Mouse (Mus musculus) neural tube, postnatal 0 days (tissue): ENCODE data around the gene Olfr6. TPM values are rescaled to one million over a fixed set of nuclear protein-coding genes. Genes with fewer than 3 reads are reported as not detected.

Source experiments
- polyA plus RNA-seq: library from polyadenylated mRNA; unstranded; fragments of >200 nt; fragmentation: Nextera tagmentation; extraction: Ambion mirVana; gene quantifications from 2 replicates; pipeline ENCODE4 v1.2.1, GENCODE M21; 2015

The Olfr6 gene
- polyA plus RNA-seq: not detected in 2 replicates

GRCm38 (mm10) chr7:106963837-106964236 is at the start of gene Olfr6:
Gene Olfr6, minus strand, starts transcription at chr7:106963937.

GRCm38 (mm10) chr7:107005972-107006371 is 42.2 kb upstream of the Olfr6 start, which contains the start of gene Olfr2:
Gene Olfr2, minus strand, starts transcription at chr7:107006072.

GRCm38 (mm10) chr7:106975353-106975752 is 11.6 kb upstream of the Olfr6 start, which contains the start of gene Olfr711:
Gene Olfr711, minus strand, starts transcription at chr7:106975453.

GRCm38 (mm10) chr7:106948212-106948611 is 15.5 kb downstream of the Olfr6 start, which contains the start of gene Olfr710:
Gene Olfr710, minus strand, starts transcription at chr7:106948312.

GRCm38 (mm10) chr7:106932119-106932518 is 31.6 kb downstream of the Olfr6 start, which contains the start of gene Olfr709-ps1:
Gene Olfr709-ps1, minus strand, starts transcription at chr7:106932219.

GRCm38 (mm10) chr7:106907676-106908075 is 56.1 kb downstream of the Olfr6 start, which contains the start of gene Olfr1532-ps1:
Gene Olfr1532-ps1, plus strand, starts transcription at chr7:106908001.

Other genes starting within 250 kb of the Olfr6 start
- gene Olfr695, start 247.5 kb downstream of the Olfr6 start, polyA plus RNA-seq: not detected in 2 replicates
- not detected in 2 replicates for gene Olfr697, start 221.5 kb downstream of the Olfr6 start, polyA plus RNA-seq
- not detected in 2 replicates for gene Olfr698, start 208.5 kb downstream of the Olfr6 start, polyA plus RNA-seq
- not detected in 2 replicates for gene Olfr699, start 170.7 kb downstream of the Olfr6 start, polyA plus RNA-seq
- not detected in 2 replicates for gene Olfr700, start 155.1 kb downstream of the Olfr6 start, polyA plus RNA-seq
- gene Olfr701, start 149.8 kb downstream of the Olfr6 start, polyA plus RNA-seq: not detected in 2 replicates
- gene Olfr702, start 130.0 kb downstream of the Olfr6 start, polyA plus RNA-seq: not detected in 2 replicates
- gene Olfr703, start 120.6 kb downstream of the Olfr6 start, polyA plus RNA-seq: not detected in 2 replicates
- gene Olfr704, start 100.8 kb downstream of the Olfr6 start, polyA plus RNA-seq: not detected in 2 replicates
- not detected in 2 replicates for gene Olfr705, start 87.0 kb downstream of the Olfr6 start, polyA plus RNA-seq
- not detected in 2 replicates for gene Olfr706, start 75.8 kb downstream of the Olfr6 start, polyA plus RNA-seq
- not detected in 2 replicates for gene Olfr707, start 62.7 kb downstream of the Olfr6 start, polyA plus RNA-seq
- not detected in 2 replicates for gene Olfr1532-ps1, start 55.9 kb downstream of the Olfr6 start, polyA plus RNA-seq
- not detected in 2 replicates for gene Olfr709-ps1, start 31.7 kb downstream of the Olfr6 start, polyA plus RNA-seq
- gene Olfr710, start 15.6 kb downstream of the Olfr6 start, polyA plus RNA-seq: not detected in 2 replicates
- not detected in 2 replicates for gene Olfr711, start 11.5 kb upstream of the Olfr6 start, polyA plus RNA-seq
- gene Olfr2, start 42.1 kb upstream of the Olfr6 start, polyA plus RNA-seq: not detected in 2 replicates
- not detected in 2 replicates for gene Olfr713, start 67.2 kb upstream of the Olfr6 start, polyA plus RNA-seq
- not detected in 2 replicates for gene Olfr714, start 107.0 kb upstream of the Olfr6 start, polyA plus RNA-seq
- gene Olfr17, start 129.3 kb upstream of the Olfr6 start, polyA plus RNA-seq: not detected in 2 replicates
- gene Olfr715b, start 146.4 kb upstream of the Olfr6 start, polyA plus RNA-seq: not detected in 2 replicates
- not detected in 2 replicates for gene Olfr715, start 167.1 kb upstream of the Olfr6 start, polyA plus RNA-seq
- gene Olfr716, start 174.4 kb upstream of the Olfr6 start, polyA plus RNA-seq: not detected in 2 replicates
- not detected in 2 replicates for gene Nlrp14, start 203.1 kb upstream of the Olfr6 start, polyA plus RNA-seq
- gene Rbmxl2, start 245.5 kb upstream of the Olfr6 start, polyA plus RNA-seq: not detected in 2 replicates